Mouse (Mus musculus) CH12F3 (cell line): Measurements from ENCODE around the gene Pla2g2c.

Experiments
- in situ Hi-C: fragments of 300-500 bp; cut with MboI; formaldehyde crosslinking; loops from 2 replicates; pipeline ENCODE4 v1.14.3; 2020; ENCODE audit warnings: low sequenced_read_pairs

Gene Pla2g2c

DNA sequence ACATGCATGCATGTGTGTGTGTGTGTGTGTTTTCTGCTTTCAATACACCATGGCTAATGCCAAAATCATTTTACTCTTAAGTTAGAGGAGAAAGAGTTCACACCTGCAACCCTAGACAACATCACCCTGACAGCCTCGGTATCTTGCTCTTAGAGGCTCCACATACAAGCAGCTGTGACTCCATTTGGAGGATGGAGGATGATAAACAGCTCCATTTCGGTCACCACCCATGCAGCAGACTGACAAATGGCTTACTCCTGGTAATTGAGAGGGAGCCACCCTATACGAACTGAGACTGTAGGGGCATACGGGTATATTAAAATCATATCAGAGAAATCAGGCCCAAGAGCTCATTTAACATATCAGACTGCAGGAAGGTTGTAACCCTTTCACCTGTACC is 63.8 kb downstream of the Pla2g2c start:
- in situ Hi-C loops: no loop called here

DNA sequence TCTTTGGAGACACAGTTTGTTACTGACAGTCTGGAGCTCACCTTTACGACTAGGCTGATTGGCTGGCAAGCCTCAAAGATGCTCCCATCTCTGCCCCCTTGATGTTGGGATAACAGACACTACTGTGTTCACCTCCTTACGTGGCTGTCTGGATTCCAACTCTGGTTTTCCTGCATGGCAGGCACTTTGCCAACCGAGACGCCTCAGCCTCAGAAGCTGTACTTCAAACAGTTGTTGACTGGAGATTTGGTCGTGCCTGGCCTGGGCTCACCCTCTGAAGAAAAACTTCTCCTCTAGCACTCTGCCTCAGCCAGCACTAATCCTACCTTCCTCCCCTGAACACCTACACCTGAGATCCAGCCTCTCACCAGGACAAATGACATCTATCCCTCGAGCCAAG is 66.9 kb downstream of the Pla2g2c start:
- in situ Hi-C loops: no loop called here

DNA sequence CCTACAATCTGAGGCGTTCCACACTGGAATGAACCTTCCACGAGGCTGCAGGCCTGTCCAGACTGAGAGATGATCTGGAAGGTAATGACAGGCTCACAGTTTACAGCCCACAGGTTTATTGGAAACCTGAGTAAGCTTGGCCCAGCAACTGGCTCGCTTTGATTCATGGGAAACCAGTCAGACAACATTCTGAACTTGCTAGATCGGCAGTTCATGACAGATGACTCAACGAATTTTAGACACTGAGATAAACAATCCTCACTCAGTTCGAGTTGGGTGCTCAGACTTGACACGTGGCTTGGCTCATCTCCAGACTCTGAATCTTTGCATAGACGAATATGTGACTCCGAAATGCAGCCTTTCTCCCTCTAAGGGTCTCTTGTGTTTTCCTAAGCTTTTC is 68.0 kb downstream of the Pla2g2c start:
- in situ Hi-C loops: no loop called here

DNA sequence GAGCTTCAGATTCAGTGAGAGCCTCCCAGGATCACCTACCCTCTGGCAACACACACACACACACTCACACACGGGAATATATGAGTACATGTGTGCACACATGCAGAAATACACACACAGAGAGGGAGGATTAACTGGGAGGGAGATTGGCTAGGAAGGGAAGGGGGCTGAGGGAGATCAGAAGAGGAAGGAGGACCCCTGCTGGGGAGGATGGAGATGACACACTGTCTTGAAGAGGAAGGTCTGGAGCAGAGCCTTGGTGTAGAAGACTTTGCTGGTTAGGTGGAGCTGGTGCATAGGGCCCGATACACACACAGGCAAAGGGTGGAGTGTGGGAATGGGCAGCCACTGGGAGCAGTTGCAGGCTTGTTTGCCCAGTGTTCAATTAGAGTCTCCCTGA is 68.7 kb downstream of the Pla2g2c start:
- in situ Hi-C loops: no loop called here

DNA sequence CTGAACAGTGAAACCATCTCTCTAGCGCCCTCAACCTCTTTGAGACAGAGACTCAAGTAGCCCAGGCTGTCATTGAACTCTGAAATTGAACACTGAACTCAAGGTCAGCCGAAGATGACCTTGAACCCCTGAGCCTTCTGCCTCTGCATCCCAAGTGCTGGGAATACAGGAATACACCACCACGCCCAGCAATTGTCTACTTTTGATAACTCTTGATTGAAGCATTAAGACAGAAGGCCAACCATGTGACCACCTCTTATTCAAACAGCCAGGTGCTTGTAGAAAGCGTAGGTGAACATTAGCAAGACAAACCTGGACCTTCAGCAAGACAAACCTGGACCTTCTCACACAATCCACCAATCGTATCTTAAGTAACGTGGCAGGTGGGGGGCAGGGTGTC is 69.8 kb downstream of the Pla2g2c start:
- in situ Hi-C loops: no loop called here
